Mouse (Mus musculus) thymus, adult 2 months (tissue): ENCODE data around the gene Mtap.

ENCODE experiments used
- CTCF ChIP-seq: fragments of 200-500 bp; IDR thresholded peaks from 2 replicates; pipeline ENCODE4 v1.5.1; 2012; ENCODE audit warnings: mild to moderate bottlenecking, control low read depth, low read length, moderate library complexity, borderline replicate concordance; ENCODE audit not compliant: control insufficient read depth, poor library complexity, insufficient read depth; ENCODE audit errors: extremely low read depth
- POLR2A ChIP-seq: fragments of 200-500 bp; IDR thresholded peaks from 2 replicates; pipeline ENCODE4 v1.6.1; 2012; ENCODE audit warnings: mild to moderate bottlenecking, low read length, control low read depth, moderate library complexity; ENCODE audit not compliant: control insufficient read depth, poor library complexity, insufficient read depth; ENCODE audit errors: extremely low read depth

DNA sequence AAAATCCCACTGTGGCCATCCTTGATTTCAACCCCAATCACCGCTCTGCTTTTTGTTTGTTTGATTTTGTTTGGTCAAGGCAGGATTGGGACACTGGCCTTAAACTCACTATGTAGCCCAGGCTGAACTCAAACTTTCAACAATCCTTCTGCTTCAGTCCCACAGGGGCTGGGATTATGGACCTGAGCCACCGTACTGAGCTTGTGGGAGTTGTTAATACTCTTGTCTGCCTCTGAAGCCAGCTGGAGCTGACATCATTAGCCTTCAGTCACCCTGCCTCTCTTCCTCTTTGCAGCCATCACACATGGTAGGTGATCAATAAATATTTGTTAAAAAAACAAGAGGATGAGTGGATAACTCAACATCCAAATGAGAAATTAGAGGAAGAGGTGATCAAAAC lies 34.6 kb upstream of the Mtap start:
- TF ChIP-seq CTCF: no peak
- TF ChIP-seq POLR2A: no peak
